Comparison of ENCODE assay signal across 11 mouse cellular contexts in the genomic region with DNA sequence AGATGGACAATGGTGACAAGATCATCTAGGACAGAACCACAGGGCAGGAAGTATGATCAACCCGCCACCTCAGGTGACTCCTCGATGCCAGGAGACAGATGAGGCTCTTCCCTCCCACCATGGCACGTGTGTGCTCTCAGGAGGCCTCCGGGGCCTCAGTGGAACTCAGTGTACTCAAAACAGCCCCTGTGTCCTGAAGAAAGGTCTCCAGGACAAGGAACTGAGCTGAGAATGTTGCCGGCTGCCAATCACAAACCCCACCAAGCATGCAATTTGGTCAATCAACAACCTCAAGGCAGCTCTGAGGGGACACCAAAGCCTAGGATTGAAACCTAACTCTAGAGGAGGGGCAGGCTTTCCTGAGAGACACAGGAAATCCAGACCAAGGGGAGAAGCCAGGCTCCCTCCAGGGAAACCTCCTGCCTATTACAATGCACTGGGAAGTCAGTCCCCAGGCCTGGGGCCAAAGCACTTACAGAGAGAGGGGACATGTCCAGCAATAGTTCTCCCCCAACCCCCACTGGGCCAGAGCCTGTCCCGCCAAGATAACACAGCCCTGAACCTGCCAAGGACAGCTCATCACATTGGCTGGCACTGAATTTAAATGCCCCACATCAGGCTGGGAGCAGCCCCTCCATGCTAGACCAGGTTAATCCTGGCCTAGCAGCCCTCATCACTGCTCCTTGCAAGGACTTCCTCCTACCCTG. TPM values are rescaled to one million over a fixed set of nuclear protein-coding genes. Genes with fewer than 3 reads are reported as not detected.
DNase-seq lines count a peak whose midpoint lies in the region; ATAC-seq lines count a peak whose summit lies in the region.
"Had no signal": no experiment of that assay in that cellular context is flagged by ENCODE, and none has a peak within 500 bp of the region (broad histone marks: within the 10 kb centered on the region; RNA-seq: fewer than 3 reads in every experiment).

No protein-coding gene starts in this region.

- no peaks in the 10 kb centered on the region for H3K36me3 ChIP-seq in heart, embryonic 14.5 days (ENCODE audit: control insufficient read depth, insufficient read depth, low read length)
- no peaks in the 10 kb centered on the region for H3K36me3 ChIP-seq in kidney, embryonic 16.5 days (ENCODE audit: insufficient read depth, low read length)
- H3K36me3 ChIP-seq: embryonic facial prominence, embryonic 12.5 days; liver, embryonic 15.5 days had no signal

- no peaks in the 10 kb centered on the region for H3K27me3 ChIP-seq in heart, embryonic 14.5 days (ENCODE audit: control insufficient read depth, insufficient read depth, low read length)
- H3K27me3 ChIP-seq in kidney, embryonic 16.5 days (ENCODE audit: insufficient read depth, low read length), result no peaks in the 10 kb centered on the region
- H3K27me3 ChIP-seq: embryonic facial prominence, embryonic 12.5 days; liver, embryonic 15.5 days had no signal

- WGBS in heart, embryonic 14.5 days, result 47% methylated on average over 6 of the region's 6 CpGs
- 62% methylated on average over 6 of the region's 6 CpGs for WGBS in kidney, embryonic 16.5 days

- H3K9me3 ChIP-seq in heart, embryonic 14.5 days (ENCODE audit: control insufficient read depth, low read length), result no peaks in the 10 kb centered on the region
- H3K9me3 ChIP-seq in kidney, embryonic 16.5 days (ENCODE audit: low read length), result no peaks in the 10 kb centered on the region
- H3K9me3 ChIP-seq: embryonic facial prominence, embryonic 12.5 days; liver, embryonic 15.5 days had no signal

- peak overlapping the region; percentile 44 to 87 for H3K27ac ChIP-seq in heart, embryonic 14.5 days (replicated peaks in 1 of 2; ENCODE audit: control insufficient read depth in 1 of 2, insufficient read depth in 1 of 2, low read depth in 2 of 2, low read length in 2 of 2)
- no peak overlapping the region; the same call in 1 of the 2 replicates for H3K27ac ChIP-seq in kidney, embryonic 16.5 days (ENCODE audit: low read length)
- H3K27ac ChIP-seq: embryonic facial prominence, embryonic 12.5 days; liver, embryonic 15.5 days had no signal

- peak; percentile 50 for ATAC-seq in heart, embryonic 14.5 days (ENCODE audit: insufficient number of reproducible peaks, insufficient read depth, low FRiP score, low read depth)
- ATAC-seq in kidney, embryonic 16.5 days (ENCODE audit: low FRiP score, low TSS enrichment), result peak; percentile 25
- ATAC-seq: hindbrain, embryonic 16.5 days; midbrain, embryonic 16.5 days had no signal

- peaks cover 66 to 81% of the 10 kb centered on the region in 2 experiments for H3K4me1 ChIP-seq in heart, embryonic 14.5 days (ENCODE audit: control insufficient read depth in 2 of 2, insufficient read depth in 2 of 2, low read length in 2 of 2)
- H3K4me1 ChIP-seq in kidney, embryonic 16.5 days (ENCODE audit: insufficient read depth, low read length), result peaks cover 68% of the 10 kb centered on the region

- peak; percentile 78 for DNase-seq in kidney, adult 11 months
- DNase-seq in kidney, postnatal 10 days, result no peak
- peak; percentile 84 to 89 for DNase-seq in heart, adult 18-20 months
- DNase-seq in spleen, postnatal 36 days (ENCODE audit: low spot score in 2 of 2), result no peak
- no peak for DNase-seq in layer of hippocampus, postnatal 25 days (ENCODE audit: extremely low spot score in 1 of 2, low spot score in 1 of 2)

- H3K4me2 ChIP-seq in heart, embryonic 14.5 days (ENCODE audit: low read length), result peak overlapping the region; percentile 33; the same call in 1 of the 2 replicates
- no peak overlapping the region for H3K4me2 ChIP-seq in kidney, embryonic 16.5 days (replicated peaks; ENCODE audit: low read depth, low read length)
- H3K4me2 ChIP-seq: embryonic facial prominence, embryonic 12.5 days; liver, embryonic 15.5 days had no signal

- H3K9ac ChIP-seq in heart, embryonic 14.5 days (ENCODE audit: low read length), result 0 out of 2 replicates have a peak overlapping the region, but pooled peaks have one; percentile 42
- no peak overlapping the region for H3K9ac ChIP-seq in kidney, embryonic 16.5 days (replicated peaks; ENCODE audit: low read length)
- H3K9ac ChIP-seq: embryonic facial prominence, embryonic 12.5 days; liver, embryonic 15.5 days had no signal

- H3K4me3 ChIP-seq in heart, embryonic 14.5 days (ENCODE audit: control insufficient read depth in 1 of 2, insufficient read depth in 1 of 2, low read depth in 1 of 2, low read length in 2 of 2), result no peak overlapping the region
- no peak overlapping the region for H3K4me3 ChIP-seq in kidney, embryonic 16.5 days (ENCODE audit: low read length)
- H3K4me3 ChIP-seq: embryonic facial prominence, embryonic 12.5 days; liver, embryonic 15.5 days had no signal

RNA-seq across cellular contexts. Expression of a gene that starts 37.8 kb away (rescaled TPM):
- 10 to 100 TPM; 38.5 to 42.5 TPM for total RNA-seq in heart, adult 18-20 months (2021)
- polyA plus RNA-seq in heart, embryonic 14.5 days (2014; fragmentation: Nextera tagmentation; extraction: Ambion mirVana), result 7.2 and 8.2 TPM in 2 replicates
- 5.3 and 6.8 TPM in 2 replicates for polyA plus RNA-seq in kidney, embryonic 16.5 days (2015; fragmentation: Nextera tagmentation; extraction: Ambion mirVana)
- 10 to 100 TPM; 66.6 to 71.3 TPM for total RNA-seq in layer of hippocampus, postnatal 25 days (2021)

RNA-seq across cellular contexts. Expression of a gene that starts 58.1 kb away (rescaled TPM):
- total RNA-seq in heart, adult 18-20 months (2021), result 10 to 100 TPM; 25.6 to 30.2 TPM
- 3.2 and 3.9 TPM in 2 replicates for polyA plus RNA-seq in heart, embryonic 14.5 days (2014; fragmentation: Nextera tagmentation; extraction: Ambion mirVana)
- 2.4 and 3.1 TPM in 2 replicates for polyA plus RNA-seq in kidney, embryonic 16.5 days (2015; fragmentation: Nextera tagmentation; extraction: Ambion mirVana)
- total RNA-seq in layer of hippocampus, postnatal 25 days (2021), result 10 to 100 TPM; 25.6 to 33.7 TPM

RNA-seq across cellular contexts. Expression of a gene that starts 58.3 kb away (rescaled TPM):
- total RNA-seq in heart, adult 18-20 months (2021), result 10 to 100 TPM; 89.9 to 97.2 TPM
- polyA plus RNA-seq in heart, embryonic 14.5 days (2014; fragmentation: Nextera tagmentation; extraction: Ambion mirVana), result 60.4 and 68.2 TPM in 2 replicates
- 89.1 and 92.4 TPM in 2 replicates for polyA plus RNA-seq in kidney, embryonic 16.5 days (2015; fragmentation: Nextera tagmentation; extraction: Ambion mirVana)
- total RNA-seq in layer of hippocampus, postnatal 25 days (2021), result 100 to 1,000 TPM; 127 to 136 TPM

Comparison
In these comparisons a context has a peak if more than half of its experiments do, and no peak if none do; other contexts are left out.
1. DNase-seq: peak in kidney, adult 11 months (single experiment) and heart, adult 18-20 months (2 of 2); none in kidney, postnatal 10 days (single experiment), spleen, postnatal 36 days (0 of 2) and layer of hippocampus, postnatal 25 days (0 of 2).